Mouse (Mus musculus): ENCODE measurements around the gene Hspb2. TPM values are rescaled to one million over a fixed set of nuclear protein-coding genes. Genes with fewer than 3 reads are reported as not detected.

The Hspb2 gene
- polyA plus RNA-seq, 1 experiment, result 20.0 TPM

GRCm38 (mm10) chr9:50776162-50776760 lies 24.1 kb upstream of the Hspb2 start:
- no peaks in the 10 kb centered on the region for H3K36me3 ChIP-seq (ENCODE audit: control insufficient read depth, insufficient read depth, low read length)
- peaks cover 16% of the 10 kb centered on the region; the same call in 1 of the 2 replicates for H3K4me1 ChIP-seq (ENCODE audit: control insufficient read depth, insufficient read depth, low read length)
- no peak overlapping the region for H3K27ac ChIP-seq (ENCODE audit: insufficient read depth, low read depth, low read length)
- TF ChIP-seq CTCF (conservative IDR thresholded peaks at IDR 0.05; ENCODE audit: insufficient read depth, insufficient read length, low read depth, low read length) (no peak), POLR2A (IDR thresholded peaks at IDR 0.05; ENCODE audit: low read depth, low read length) (no peak)
- H3K4me3 ChIP-seq (ENCODE audit: insufficient read depth, low read depth, low read length), result peak overlapping the region; percentile 81; the same call in 1 of the 2 replicates
- no peaks in the 10 kb centered on the region for H3K27me3 ChIP-seq (replicated peaks; ENCODE audit: control insufficient read depth, insufficient read depth, low read length)
- WGBS, result 65% methylated on average over 11 of the region's 11 CpGs
- no peak for DNase-seq

- H3K4me1 ChIP-seq (ENCODE audit: control insufficient read depth, insufficient read depth, low read length), result peaks cover 16% of the 10 kb centered on the region; the same call in 1 of the 2 replicates
- TF ChIP-seq CTCF (conservative IDR thresholded peaks at IDR 0.05; ENCODE audit: insufficient read depth, insufficient read length, low read depth, low read length), result no peak
- TF ChIP-seq POLR2A (IDR thresholded peaks at IDR 0.05; ENCODE audit: low read depth, low read length), result no peak
- H3K27me3 ChIP-seq (replicated peaks; ENCODE audit: control insufficient read depth, insufficient read depth, low read length), result no peaks in the 10 kb centered on the region
- H3K27ac ChIP-seq (ENCODE audit: insufficient read depth, low read depth, low read length), result no peak overlapping the region
- no peak for DNase-seq
- H3K36me3 ChIP-seq (ENCODE audit: control insufficient read depth, insufficient read depth, low read length), result no peaks in the 10 kb centered on the region
- under 1% methylated on average over 30 of the region's 30 CpGs for WGBS
- peak overlapping the region; percentile 81 for H3K4me3 ChIP-seq (ENCODE audit: insufficient read depth, low read depth, low read length)
These were observed 23.5 kb upstream of the Hspb2 start for GRCm38 (mm10) chr9:50775662-50776126.

- Histone ChIP-seq H3K4me1 (ENCODE audit: control insufficient read depth, insufficient read depth, low read length) (peaks cover 16% of the 10 kb centered on the region; the same call in 1 of the 2 replicates), H3K27me3 (replicated peaks; ENCODE audit: control insufficient read depth, insufficient read depth, low read length) (no peaks in the 10 kb centered on the region), H3K36me3 (ENCODE audit: control insufficient read depth, insufficient read depth, low read length) (no peaks in the 10 kb centered on the region), H3K27ac (ENCODE audit: insufficient read depth, low read depth, low read length) (peak within 1 kb of the TSS; percentile 69), H3K4me3 (ENCODE audit: insufficient read depth, low read depth, low read length) (peak within 1 kb of the TSS; percentile 81)
- DNase-seq, result peak; percentile 92
- TF ChIP-seq CTCF (conservative IDR thresholded peaks at IDR 0.05; ENCODE audit: insufficient read depth, insufficient read length, low read depth, low read length) (no peak), POLR2A (IDR thresholded peaks at IDR 0.05; ENCODE audit: low read depth, low read length) (no peak)
- WGBS, result under 1% methylated on average over 50 of the region's 51 CpGs
These were observed 22.9 kb upstream of the Hspb2 start, which contains the start of the genes Alg9 and 1110032A03Rik for GRCm38 (mm10) chr9:50774991-50775612. Alg9 (plus strand) TSS chr9:50775019. 1110032A03Rik (minus strand) TSS chr9:50775520.

GRCm38 (mm10) chr9:50774026-50774462 lies 21.9 kb upstream of the Hspb2 start:
- Histone ChIP-seq H3K27ac (ENCODE audit: insufficient read depth, low read depth, low read length) (no peak overlapping the region), H3K4me3 (ENCODE audit: insufficient read depth, low read depth, low read length) (no peak overlapping the region), H3K27me3 (replicated peaks; ENCODE audit: control insufficient read depth, insufficient read depth, low read length) (no peaks in the 10 kb centered on the region), H3K4me1 (ENCODE audit: control insufficient read depth, insufficient read depth, low read length) (peaks cover 16% of the 10 kb centered on the region; the same call in 1 of the 2 replicates), H3K36me3 (ENCODE audit: control insufficient read depth, insufficient read depth, low read length) (no peaks in the 10 kb centered on the region)
- no peak for DNase-seq
- 66% methylated on average over 4 of the region's 4 CpGs for WGBS
- TF ChIP-seq POLR2A (IDR thresholded peaks at IDR 0.05; ENCODE audit: low read depth, low read length) (no peak), CTCF (conservative IDR thresholded peaks at IDR 0.05; ENCODE audit: insufficient read depth, insufficient read length, low read depth, low read length) (no peak)

GRCm38 (mm10) chr9:50770011-50770410 lies 17.9 kb upstream of the Hspb2 start:
- Histone ChIP-seq H3K4me3 (ENCODE audit: insufficient read depth, low read depth, low read length) (no peak overlapping the region), H3K4me1 (ENCODE audit: control insufficient read depth, insufficient read depth, low read length) (peaks cover 9% of the 10 kb centered on the region; the same call in 1 of the 2 replicates), H3K27ac (ENCODE audit: insufficient read depth, low read depth, low read length) (no peak overlapping the region), H3K36me3 (ENCODE audit: control insufficient read depth, insufficient read depth, low read length) (no peaks in the 10 kb centered on the region), H3K27me3 (replicated peaks; ENCODE audit: control insufficient read depth, insufficient read depth, low read length) (no peaks in the 10 kb centered on the region)
- no peak for DNase-seq
- TF ChIP-seq POLR2A (IDR thresholded peaks at IDR 0.05; ENCODE audit: low read depth, low read length) (no peak), CTCF (conservative IDR thresholded peaks at IDR 0.05; ENCODE audit: insufficient read depth, insufficient read length, low read depth, low read length) (no peak)
- WGBS, result 82% methylated on average over 2 of the region's 2 CpGs

GRCm38 (mm10) chr9:50768107-50769002 lies 16.2 kb upstream of the Hspb2 start, which contains the start of gene Fdxacb1:
Fdxacb1 (plus strand) TSS chr9:50768236.
- Histone ChIP-seq H3K36me3 (ENCODE audit: control insufficient read depth, insufficient read depth, low read length) (peaks cover 2% of the 10 kb centered on the region), H3K27me3 (replicated peaks; ENCODE audit: control insufficient read depth, insufficient read depth, low read length) (no peaks in the 10 kb centered on the region), H3K4me1 (ENCODE audit: control insufficient read depth, insufficient read depth, low read length) (peaks cover 2% of the 10 kb centered on the region; the same call in 1 of the 2 replicates), H3K4me3 (ENCODE audit: insufficient read depth, low read depth, low read length) (peak within 1 kb of the TSS; percentile 85), H3K27ac (ENCODE audit: insufficient read depth, low read depth, low read length) (peak within 1 kb of the TSS; percentile 84)
- 2% methylated on average over 59 of the region's 59 CpGs for WGBS
- peak; percentile 99 for DNase-seq
- TF ChIP-seq POLR2A (IDR thresholded peaks at IDR 0.05; ENCODE audit: low read depth, low read length) (no peak), CTCF (conservative IDR thresholded peaks at IDR 0.05; ENCODE audit: insufficient read depth, insufficient read length, low read depth, low read length) (peak; percentile 58)
